Mouse (Mus musculus): ENCODE results near the gene Sema3a. TPM values are rescaled to one million over a fixed set of nuclear protein-coding genes. Genes with fewer than 3 reads are reported as not detected.

The Sema3a gene
- polyA plus RNA-seq, 1 experiment from 2014 or later, result 71.9 TPM

- 69% methylated on average over 5 of the region's 5 CpGs for WGBS
- Histone ChIP-seq H3K27ac (no peak overlapping the region), H3K36me3 (no peaks in the 10 kb centered on the region), H3K4me1 (peaks cover 3% of the 10 kb centered on the region; the same call in 1 of the 2 replicates), H3K4me3 (no peak overlapping the region), H3K4me2 (replicated peaks) (no peak overlapping the region), H3K9me3 (no peaks in the 10 kb centered on the region), H3K27me3 (no peaks in the 10 kb centered on the region), H3K9ac (no peak overlapping the region)
- ATAC-seq (ENCODE audit: insufficient number of reproducible peaks, insufficient read depth, low FRiP score, low TSS enrichment), result no peak
Observed at GRCm38 (mm10) chr5:13157761-13158612, 32.8 kb downstream of the Sema3a start.

GRCm38 (mm10) chr5:13182186-13182585 lies 57.0 kb downstream of the Sema3a start:
- H3K4me1 ChIP-seq, result no peaks in the 10 kb centered on the region
- ATAC-seq (ENCODE audit: insufficient number of reproducible peaks, insufficient read depth, low FRiP score, low TSS enrichment), result no peak
- no peak overlapping the region for H3K4me3 ChIP-seq
- H3K36me3 ChIP-seq, result no peaks in the 10 kb centered on the region
- H3K9me3 ChIP-seq, result no peaks in the 10 kb centered on the region
- no peak overlapping the region for H3K4me2 ChIP-seq (replicated peaks)
- WGBS, result 91% methylated on average over 2 of the region's 2 CpGs
- no peaks in the 10 kb centered on the region for H3K27me3 ChIP-seq
- no peak overlapping the region for H3K9ac ChIP-seq
- H3K27ac ChIP-seq, result no peak overlapping the region

GRCm38 (mm10) chr5:13197886-13198285 lies 72.7 kb downstream of the Sema3a start:
- no peak overlapping the region for H3K27ac ChIP-seq
- H3K36me3 ChIP-seq, result no peaks in the 10 kb centered on the region
- ATAC-seq (ENCODE audit: insufficient number of reproducible peaks, insufficient read depth, low FRiP score, low TSS enrichment), result 0 out of 2 replicates have a peak, but pooled peaks have one; percentile 67
- no peak overlapping the region for H3K4me3 ChIP-seq
- H3K9me3 ChIP-seq, result no peaks in the 10 kb centered on the region
- no peak overlapping the region for H3K9ac ChIP-seq
- H3K4me1 ChIP-seq, result 0 out of 2 replicates have a peak, but pooled peaks cover 3% of the 10 kb centered on the region
- H3K27me3 ChIP-seq, result no peaks in the 10 kb centered on the region
- no peak overlapping the region for H3K4me2 ChIP-seq (replicated peaks)
- WGBS, result 17% methylated on average over 3 of the region's 3 CpGs

- Histone ChIP-seq H3K4me3 (no peak overlapping the region), H3K36me3 (no peaks in the 10 kb centered on the region), H3K9me3 (no peaks in the 10 kb centered on the region), H3K4me1 (0 out of 2 replicates have a peak, but pooled peaks cover 3% of the 10 kb centered on the region), H3K9ac (no peak overlapping the region), H3K27ac (no peak overlapping the region), H3K4me2 (replicated peaks) (no peak overlapping the region), H3K27me3 (no peaks in the 10 kb centered on the region)
- ATAC-seq (ENCODE audit: insufficient number of reproducible peaks, insufficient read depth, low FRiP score, low TSS enrichment), result no peak
- WGBS, result 37% methylated on average over 6 of the region's 6 CpGs
Observed at GRCm38 (mm10) chr5:13199709-13200108, 74.5 kb downstream of the Sema3a start.

GRCm38 (mm10) chr5:13255353-13255752 lies 130.1 kb downstream of the Sema3a start:
- 53% methylated on average over 3 of the region's 3 CpGs for WGBS
- H3K4me3 ChIP-seq, result no peak overlapping the region
- no peak overlapping the region for H3K27ac ChIP-seq
- no peak for ATAC-seq (ENCODE audit: insufficient number of reproducible peaks, insufficient read depth, low FRiP score, low TSS enrichment)
- no peaks in the 10 kb centered on the region for H3K27me3 ChIP-seq
- no peak overlapping the region for H3K4me2 ChIP-seq (replicated peaks)
- H3K36me3 ChIP-seq, result no peaks in the 10 kb centered on the region
- no peaks in the 10 kb centered on the region for H3K4me1 ChIP-seq
- no peak overlapping the region for H3K9ac ChIP-seq
- H3K9me3 ChIP-seq, result no peaks in the 10 kb centered on the region

GRCm38 (mm10) chr5:13256321-13256720 lies 131.1 kb downstream of the Sema3a start:
- WGBS, result 72% methylated on average over 1 of the region's 1 CpGs
- no peak overlapping the region for H3K9ac ChIP-seq
- no peak overlapping the region for H3K4me2 ChIP-seq (replicated peaks)
- H3K4me1 ChIP-seq, result no peaks in the 10 kb centered on the region
- H3K27ac ChIP-seq, result no peak overlapping the region
- H3K36me3 ChIP-seq, result no peaks in the 10 kb centered on the region
- H3K27me3 ChIP-seq, result no peaks in the 10 kb centered on the region
- H3K4me3 ChIP-seq, result no peak overlapping the region
- no peak for ATAC-seq (ENCODE audit: insufficient number of reproducible peaks, insufficient read depth, low FRiP score, low TSS enrichment)
- H3K9me3 ChIP-seq, result no peaks in the 10 kb centered on the region

- Histone ChIP-seq H3K27ac (no peak overlapping the region), H3K9me3 (no peaks in the 10 kb centered on the region), H3K36me3 (no peaks in the 10 kb centered on the region), H3K4me2 (replicated peaks) (no peak overlapping the region), H3K4me1 (no peaks in the 10 kb centered on the region), H3K27me3 (no peaks in the 10 kb centered on the region), H3K4me3 (no peak overlapping the region), H3K9ac (no peak overlapping the region)
- ATAC-seq (ENCODE audit: insufficient number of reproducible peaks, insufficient read depth, low FRiP score, low TSS enrichment), result no peak
- 83% methylated on average over 2 of the region's 2 CpGs for WGBS
Observed at GRCm38 (mm10) chr5:13263087-13263486, 137.9 kb downstream of the Sema3a start.

GRCm38 (mm10) chr5:13263539-13263938 lies 138.3 kb downstream of the Sema3a start:
- H3K4me2 ChIP-seq (replicated peaks), result no peak overlapping the region
- H3K27ac ChIP-seq, result no peak overlapping the region
- H3K27me3 ChIP-seq, result no peaks in the 10 kb centered on the region
- H3K4me1 ChIP-seq, result no peaks in the 10 kb centered on the region
- no peak overlapping the region for H3K9ac ChIP-seq
- 86% methylated on average over 3 of the region's 3 CpGs for WGBS
- no peaks in the 10 kb centered on the region for H3K36me3 ChIP-seq
- no peaks in the 10 kb centered on the region for H3K9me3 ChIP-seq
- ATAC-seq (ENCODE audit: insufficient number of reproducible peaks, insufficient read depth, low FRiP score, low TSS enrichment), result no peak
- no peak overlapping the region for H3K4me3 ChIP-seq

- Histone ChIP-seq H3K27ac (no peak overlapping the region), H3K4me1 (no peaks in the 10 kb centered on the region), H3K4me3 (no peak overlapping the region), H3K4me2 (replicated peaks) (no peak overlapping the region), H3K9ac (no peak overlapping the region), H3K9me3 (no peaks in the 10 kb centered on the region), H3K36me3 (no peaks in the 10 kb centered on the region), H3K27me3 (no peaks in the 10 kb centered on the region)
- ATAC-seq (ENCODE audit: insufficient number of reproducible peaks, insufficient read depth, low FRiP score, low TSS enrichment), result no peak
- WGBS, result 64% methylated on average over 4 of the region's 4 CpGs
Observed at GRCm38 (mm10) chr5:13312667-13313066, 187.5 kb downstream of the Sema3a start.

- H3K4me2 ChIP-seq (replicated peaks), result no peak overlapping the region
Observed at GRCm38 (mm10) chr5:13313977-13314376, 188.8 kb downstream of the Sema3a start.

GRCm38 (mm10) chr5:13318728-13319429 lies 193.7 kb downstream of the Sema3a start:
- Histone ChIP-seq H3K4me3 (no peak overlapping the region), H3K27me3 (no peaks in the 10 kb centered on the region), H3K4me1 (peaks cover 11% of the 10 kb centered on the region; the same call in 1 of the 2 replicates), H3K9ac (no peak overlapping the region), H3K4me2 (replicated peaks) (no peak overlapping the region), H3K27ac (no peak overlapping the region), H3K9me3 (no peaks in the 10 kb centered on the region), H3K36me3 (no peaks in the 10 kb centered on the region)
- WGBS, result 24% methylated on average over 5 of the region's 5 CpGs
- ATAC-seq (ENCODE audit: insufficient number of reproducible peaks, insufficient read depth, low FRiP score, low TSS enrichment), result no peak

More at GRCm38 (mm10) chr5:13313977-13314376, 188.8 kb downstream of the Sema3a start:
- no peak overlapping the region for H3K27ac ChIP-seq
- no peak overlapping the region for H3K4me3 ChIP-seq
- H3K9me3 ChIP-seq, result no peaks in the 10 kb centered on the region
- no peaks in the 10 kb centered on the region for H3K36me3 ChIP-seq
- no peak overlapping the region for H3K9ac ChIP-seq
- peaks cover 6% of the 10 kb centered on the region; the same call in 1 of the 2 replicates for H3K4me1 ChIP-seq
- ATAC-seq (ENCODE audit: insufficient number of reproducible peaks, insufficient read depth, low FRiP score, low TSS enrichment), result no peak
- 55% methylated on average over 6 of the region's 6 CpGs for WGBS
- H3K27me3 ChIP-seq, result no peaks in the 10 kb centered on the region

GRCm38 (mm10) chr5:13320138-13320537 lies 194.9 kb downstream of the Sema3a start:
- no peaks in the 10 kb centered on the region for H3K36me3 ChIP-seq
- H3K4me2 ChIP-seq (replicated peaks), result no peak overlapping the region
- H3K4me1 ChIP-seq, result peaks cover 11% of the 10 kb centered on the region; the same call in 1 of the 2 replicates
- H3K9me3 ChIP-seq, result no peaks in the 10 kb centered on the region
- WGBS, result 63% methylated on average over 3 of the region's 3 CpGs
- H3K9ac ChIP-seq, result no peak overlapping the region
- H3K4me3 ChIP-seq, result no peak overlapping the region
- no peaks in the 10 kb centered on the region for H3K27me3 ChIP-seq
- no peak overlapping the region for H3K27ac ChIP-seq
- ATAC-seq (ENCODE audit: insufficient number of reproducible peaks, insufficient read depth, low FRiP score, low TSS enrichment), result no peak
